Mouse (Mus musculus): ENCODE results near the gene Cyp2a12. TPM values are rescaled to one million over a fixed set of nuclear protein-coding genes. Genes with fewer than 3 reads are reported as not detected.
"Not testable (repeated sequence)": the region's sequence is repeated elsewhere in the genome, so short reads cannot be mapped to it uniquely, and the experiment has no call there.

The Cyp2a12 gene
- total RNA-seq (2015) = not detected in 2 replicates
- total RNA-seq (2017) = not detected in 2 replicates

DNA sequence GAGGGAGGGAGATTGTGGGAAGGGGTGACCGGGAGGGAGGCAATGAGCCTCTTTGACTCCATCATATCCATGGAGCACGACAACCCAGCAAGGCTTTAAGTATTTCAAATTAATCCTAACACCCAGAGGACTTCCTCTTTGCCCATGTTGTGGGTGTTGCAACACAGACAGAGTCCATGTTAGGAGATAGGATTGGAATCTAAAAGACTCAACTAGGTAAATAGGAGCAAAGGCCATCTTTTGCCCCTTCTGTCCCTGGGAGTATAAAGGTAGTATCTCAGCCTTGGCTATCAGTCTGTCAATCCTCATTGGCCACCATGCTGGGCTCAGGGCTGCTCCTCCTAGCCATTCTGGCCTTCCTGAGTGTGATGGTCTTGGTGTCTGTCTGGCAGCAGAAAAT is at the start of gene Cyp2a12:
TSS of gene Cyp2a12 (plus strand) at position 293 of the 400 bp plus-strand sequence.
- ATAC-seq (replicated peaks; ENCODE audit: poor library complexity) = no peak

DNA sequence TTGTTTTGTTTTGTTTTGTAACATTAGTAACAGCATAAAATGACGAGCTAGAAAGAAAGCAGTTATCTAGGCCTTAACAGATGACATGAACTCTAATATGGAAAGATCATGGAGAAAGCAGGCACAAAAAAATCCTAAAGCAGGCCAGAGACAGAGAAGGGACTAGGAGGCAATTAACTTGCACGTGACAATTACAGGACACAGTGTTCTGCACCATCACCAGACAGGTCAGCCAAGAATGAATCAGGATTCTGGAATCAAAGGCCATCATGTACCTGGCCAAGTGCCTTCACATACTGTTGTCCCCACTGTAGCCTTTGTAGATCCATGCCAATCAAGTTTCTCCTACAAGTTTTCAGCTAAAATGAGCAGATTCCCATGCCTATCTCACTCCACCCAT is 47.4 kb upstream of the Cyp2a12 start:
- ATAC-seq (replicated peaks; ENCODE audit: poor library complexity) = not testable (repeated sequence)

DNA sequence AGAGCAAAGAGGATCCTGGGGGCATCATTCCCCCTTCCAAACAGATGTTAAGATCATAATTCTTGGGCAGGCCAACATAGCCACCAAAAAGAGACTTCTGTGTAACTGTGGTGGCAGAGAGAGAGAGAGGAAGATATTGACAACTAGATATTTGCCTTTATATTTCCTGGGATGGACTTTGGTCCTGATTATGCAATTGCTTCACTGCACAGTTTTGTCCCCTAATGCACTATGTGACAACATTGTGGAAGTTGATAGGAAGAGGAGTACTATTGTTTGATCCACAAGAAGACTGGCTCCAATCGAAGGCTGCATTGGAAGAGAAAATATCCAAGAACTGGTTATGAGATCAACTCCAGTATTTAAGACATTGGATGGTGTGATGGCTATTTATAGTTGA is 46.9 kb upstream of the Cyp2a12 start:
- not testable (repeated sequence) for ATAC-seq (replicated peaks; ENCODE audit: poor library complexity)

DNA sequence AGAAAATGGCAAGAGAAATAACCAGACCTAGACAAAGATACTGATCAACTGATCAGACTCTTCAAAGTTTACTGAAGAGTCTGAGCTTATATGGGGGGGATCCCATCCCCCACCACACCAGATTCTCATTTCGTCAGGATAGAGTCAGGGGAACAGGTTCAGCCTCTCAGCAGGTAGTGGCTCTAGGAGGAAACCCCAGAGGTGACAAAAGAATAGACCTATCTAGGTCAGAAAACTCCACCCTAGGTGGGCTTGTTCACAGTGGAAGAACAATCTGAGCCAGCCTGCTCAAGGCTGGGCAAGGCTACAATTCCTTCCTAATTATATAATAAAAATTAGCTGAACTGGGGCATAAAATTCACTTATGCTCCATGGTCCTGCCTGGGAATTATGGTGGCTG is 46.3 kb upstream of the Cyp2a12 start:
- no peak for ATAC-seq (replicated peaks; ENCODE audit: poor library complexity)

DNA sequence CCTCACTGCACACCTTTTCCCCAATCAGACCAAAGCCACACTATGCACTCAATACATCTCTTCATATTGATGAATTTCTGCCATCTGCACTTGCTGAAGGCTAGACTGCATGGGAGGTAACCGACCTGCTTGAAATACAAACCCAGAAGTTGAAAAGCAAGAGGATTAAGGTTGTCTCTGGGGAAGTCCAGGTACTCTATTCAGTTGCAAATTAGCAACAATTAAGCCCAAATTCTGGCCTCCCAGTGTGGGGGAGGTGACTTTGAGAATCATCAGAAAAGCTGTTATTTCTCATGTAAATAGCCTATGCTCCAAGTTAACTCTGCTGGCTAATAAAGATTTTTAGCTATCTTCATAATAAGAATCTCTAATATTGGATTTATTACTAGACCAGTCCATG is 45.7 kb upstream of the Cyp2a12 start:
- not testable (repeated sequence) for ATAC-seq (replicated peaks; ENCODE audit: poor library complexity)

DNA sequence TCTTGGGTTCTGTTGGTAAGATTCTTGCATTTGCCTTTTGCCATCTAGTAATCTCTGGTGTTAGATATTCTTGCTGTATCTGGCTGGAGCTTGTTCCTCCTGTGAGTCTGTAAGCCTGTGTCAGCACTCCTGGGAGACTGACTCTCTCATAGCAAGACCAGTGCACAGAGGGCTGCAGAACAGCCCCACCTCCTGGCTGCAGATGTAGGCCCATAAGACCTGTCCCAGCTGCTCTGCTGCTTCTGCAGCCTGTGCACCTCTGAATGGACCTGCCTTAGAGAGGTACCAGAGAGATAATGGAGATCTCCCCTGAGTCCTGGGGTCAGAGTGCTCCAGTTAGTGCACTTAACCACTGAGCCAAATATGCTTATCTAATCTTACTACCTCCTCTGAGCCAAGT is 2.3 kb upstream of the Cyp2a12 start:
- not testable (repeated sequence) for ATAC-seq (replicated peaks; ENCODE audit: poor library complexity)

DNA sequence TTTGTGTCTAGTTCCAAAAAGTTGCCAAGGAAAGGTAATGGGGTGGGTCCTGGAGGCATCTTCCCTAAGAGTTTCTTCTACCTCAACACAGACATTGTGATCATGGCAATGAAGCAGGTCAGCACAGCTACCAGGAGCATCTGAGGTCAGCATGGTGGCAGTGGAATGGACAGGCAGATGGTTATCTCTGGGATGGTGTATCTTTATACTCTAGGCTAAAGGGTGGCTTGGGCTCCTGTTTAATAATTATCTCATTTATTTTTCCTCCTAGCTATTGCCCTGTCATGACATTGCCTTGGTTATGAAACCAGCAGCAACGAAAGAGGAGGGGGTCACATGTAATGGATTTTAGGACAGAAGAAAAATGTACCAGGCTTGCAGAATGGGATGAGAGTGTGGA is 20.0 kb downstream of the Cyp2a12 start:
- ATAC-seq (replicated peaks; ENCODE audit: poor library complexity) = not testable (repeated sequence)

DNA sequence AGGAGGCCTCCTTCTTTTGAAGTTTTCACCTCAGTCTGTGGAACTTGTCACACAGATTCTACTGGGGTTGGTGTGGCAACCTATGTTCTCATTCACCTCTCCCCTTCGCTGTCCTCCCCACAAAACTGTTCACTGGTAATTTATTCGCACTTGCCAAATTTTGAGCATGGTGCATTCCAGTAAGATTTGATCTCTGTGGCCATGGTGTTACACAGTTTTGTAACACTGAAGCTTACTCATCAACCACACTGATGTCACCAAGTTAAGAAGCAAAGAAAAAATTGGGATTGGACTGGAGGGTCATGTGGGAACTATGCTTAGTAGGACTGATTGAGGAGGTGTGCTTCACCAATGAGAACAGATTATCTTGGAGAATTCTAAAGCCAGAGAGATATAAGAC is 30.5 kb downstream of the Cyp2a12 start:
- not testable (repeated sequence) for ATAC-seq (replicated peaks; ENCODE audit: poor library complexity)

DNA sequence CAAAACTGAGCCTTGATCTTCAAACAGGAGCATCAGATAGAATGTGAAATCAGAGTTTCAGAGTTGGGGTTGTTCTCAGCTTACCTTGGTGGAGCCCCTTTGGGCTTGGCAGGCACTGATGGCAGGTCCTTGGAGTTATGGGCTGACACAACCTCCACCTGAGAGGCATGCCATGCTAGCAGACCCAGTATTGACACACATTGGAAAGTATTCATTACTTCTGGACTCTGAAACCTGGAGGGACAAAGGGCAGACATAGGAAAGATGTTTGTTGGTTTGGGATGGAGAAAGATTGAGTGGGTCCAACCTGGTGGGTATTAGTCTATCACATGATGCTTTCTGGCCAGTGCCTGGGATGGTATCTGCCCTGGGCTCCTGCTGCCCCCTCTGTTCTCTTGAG is 31.0 kb downstream of the Cyp2a12 start:
- ATAC-seq (replicated peaks; ENCODE audit: poor library complexity) = not testable (repeated sequence)

DNA sequence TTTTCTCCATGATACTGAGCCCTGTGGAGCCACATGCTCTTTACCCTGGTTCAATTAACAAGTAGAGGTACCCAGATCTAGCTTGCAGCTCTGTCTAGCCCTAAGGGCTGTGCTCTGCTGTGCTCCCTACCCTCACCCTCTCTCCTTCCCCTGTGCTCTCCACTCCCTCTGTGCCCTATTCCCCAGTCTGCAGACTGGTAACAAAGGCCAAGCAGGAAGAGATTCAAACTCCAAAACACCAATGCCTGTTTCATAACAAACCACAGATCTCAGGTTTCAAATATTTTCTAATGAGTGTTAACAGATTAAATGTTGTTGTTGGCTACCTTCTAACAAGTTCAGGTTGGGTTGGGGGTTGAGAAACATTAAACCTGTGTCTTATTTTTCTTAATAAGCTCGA is 49.8 kb downstream of the Cyp2a12 start:
- ATAC-seq (replicated peaks; ENCODE audit: poor library complexity) = no peak

DNA sequence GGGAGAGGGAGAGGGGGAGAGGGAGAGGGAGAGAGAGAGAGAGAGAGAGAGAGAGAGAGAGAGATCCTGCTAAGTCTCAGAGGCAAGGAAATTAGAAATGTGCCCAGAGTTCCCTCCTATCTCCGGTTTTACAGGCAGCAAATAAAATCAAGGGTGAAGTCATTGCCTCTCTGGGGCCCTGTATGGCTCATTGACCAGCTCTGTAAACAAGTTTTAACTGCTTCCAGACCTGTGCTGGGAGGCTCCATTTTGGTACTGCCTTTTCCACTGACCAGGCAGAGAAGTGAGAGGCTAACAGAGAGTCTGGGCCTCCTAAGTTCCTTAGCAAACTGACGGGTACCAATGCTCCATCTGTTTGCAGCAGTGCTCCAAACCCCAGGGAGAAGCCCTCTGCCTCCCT is 52.7 kb downstream of the Cyp2a12 start:
- no peak for ATAC-seq (replicated peaks; ENCODE audit: poor library complexity)

Other genes with a start within 250 kb of the Cyp2a12 start
- not detected in 2 replicates for gene Cyp2g1, start 220.2 kb upstream of the Cyp2a12 start, total RNA-seq (2015)
- not detected in 2 replicates for gene Cyp2g1, start 220.2 kb upstream of the Cyp2a12 start, total RNA-seq (2017)
- not detected in 2 replicates for gene Cyp2a5, start 193.8 kb upstream of the Cyp2a12 start, total RNA-seq (2015)
- gene Cyp2a5, start 193.8 kb upstream of the Cyp2a12 start, total RNA-seq (2017) = not detected in 2 replicates
- gene Cyp2a22, start 89.7 kb upstream of the Cyp2a12 start, total RNA-seq (2015) = not detected in 2 replicates
- gene Cyp2a22, start 89.7 kb upstream of the Cyp2a12 start, total RNA-seq (2017) = not detected in 2 replicates
- gene Cyp2f2, start 90.8 kb downstream of the Cyp2a12 start, total RNA-seq (2015) = not detected in 2 replicates
- gene Cyp2f2, start 90.8 kb downstream of the Cyp2a12 start, total RNA-seq (2017) = not detected in 2 replicates
- gene Cyp2t4, start 124.6 kb downstream of the Cyp2a12 start, total RNA-seq (2015) = not detected in 2 replicates
- gene Cyp2t4, start 124.6 kb downstream of the Cyp2a12 start, total RNA-seq (2017) = not detected in 2 replicates
- gene Egln2, start 137.7 kb downstream of the Cyp2a12 start, total RNA-seq (2015) = 7.8 and 7.9 TPM in 2 replicates
- gene Egln2, start 137.7 kb downstream of the Cyp2a12 start, total RNA-seq (2017) = 26.2 and 26.3 TPM in 2 replicates
- gene Rab4b, start 149.8 kb downstream of the Cyp2a12 start, total RNA-seq (2015) = 43.2 and 43.5 TPM in 2 replicates
- gene Rab4b, start 149.8 kb downstream of the Cyp2a12 start, total RNA-seq (2017) = 8.5 and 9.8 TPM in 2 replicates
- gene Gm21983, start 152.0 kb downstream of the Cyp2a12 start, total RNA-seq (2015) = not detected in 2 replicates
- gene Gm21983, start 152.0 kb downstream of the Cyp2a12 start, total RNA-seq (2017) = not detected in 2 replicates
- 0.24 TPM in 1 of 2 replicates, not detected in the other for gene Mia, start 152.1 kb downstream of the Cyp2a12 start, total RNA-seq (2015)
- gene Mia, start 152.1 kb downstream of the Cyp2a12 start, total RNA-seq (2017) = not detected in 2 replicates
- gene BC024978, start 166.7 kb downstream of the Cyp2a12 start, total RNA-seq (2015) = 6.0 and 6.1 TPM in 2 replicates
- 0.58 and 1.0 TPM in 2 replicates for gene BC024978, start 166.7 kb downstream of the Cyp2a12 start, total RNA-seq (2017)
- 206 and 215 TPM in 2 replicates for gene Snrpa, start 167.2 kb downstream of the Cyp2a12 start, total RNA-seq (2015)
- gene Snrpa, start 167.2 kb downstream of the Cyp2a12 start, total RNA-seq (2017) = 88.4 and 96.6 TPM in 2 replicates
- gene Itpkc, start 199.6 kb downstream of the Cyp2a12 start, total RNA-seq (2015) = 1.7 and 1.9 TPM in 2 replicates
- 2.5 and 2.7 TPM in 2 replicates for gene Itpkc, start 199.6 kb downstream of the Cyp2a12 start, total RNA-seq (2017)
- 8.4 and 11.8 TPM in 2 replicates for gene Coq8b, start 203.9 kb downstream of the Cyp2a12 start, total RNA-seq (2015)
- gene Coq8b, start 203.9 kb downstream of the Cyp2a12 start, total RNA-seq (2017) = 10.9 and 14.8 TPM in 2 replicates
- gene Numbl, start 229.4 kb downstream of the Cyp2a12 start, total RNA-seq (2015) = 0.37 and 1.3 TPM in 2 replicates
- gene Numbl, start 229.4 kb downstream of the Cyp2a12 start, total RNA-seq (2017) = 0.57 and 0.83 TPM in 2 replicates

All from megakaryocyte progenitor cell, adult 5-6 weeks (primary cell).